Mouse (Mus musculus): ENCODE results near the gene Tcp10a. TPM values are rescaled to one million over a fixed set of nuclear protein-coding genes. Genes with fewer than 3 reads are reported as not detected.
"Not testable (repeated sequence)": the region's sequence is repeated elsewhere in the genome, so short reads cannot be mapped to it uniquely, and the experiment has no call there.

Gene Tcp10a
- total RNA-seq, 2 experiments from 2014 or later: not detected

GRCm38 (mm10) chr17:7366265-7366664, 41.8 kb downstream of the Tcp10a start:
- ATAC-seq (replicated peaks; ENCODE audit: low FRiP score, poor library complexity, severe bottlenecking): not testable (repeated sequence)

- not testable (repeated sequence) for ATAC-seq (replicated peaks; ENCODE audit: low FRiP score, poor library complexity, severe bottlenecking)
These were observed 42.4 kb downstream of the Tcp10a start for GRCm38 (mm10) chr17:7366676-7367374.

GRCm38 (mm10) chr17:7369401-7369800, 45.0 kb downstream of the Tcp10a start:
- not testable (repeated sequence) for ATAC-seq (replicated peaks; ENCODE audit: low FRiP score, poor library complexity, severe bottlenecking)

- not testable (repeated sequence) for ATAC-seq (replicated peaks; ENCODE audit: low FRiP score, poor library complexity, severe bottlenecking)
These were observed 47.4 kb downstream of the Tcp10a start, which contains the start of gene Gm49630 for GRCm38 (mm10) chr17:7371879-7372278. Gene Gm49630, minus strand, starts transcription at chr17:7371979.

- ATAC-seq (replicated peaks; ENCODE audit: low FRiP score, poor library complexity, severe bottlenecking): peak; percentile 60; the same call in 1 of the 2 replicates
These were observed 52.7 kb downstream of the Tcp10a start for GRCm38 (mm10) chr17:7376951-7377700.

- ATAC-seq (replicated peaks; ENCODE audit: low FRiP score, poor library complexity, severe bottlenecking): not testable (repeated sequence)
These were observed 53.5 kb downstream of the Tcp10a start for GRCm38 (mm10) chr17:7377907-7378306.

GRCm38 (mm10) chr17:7382711-7383110, 58.3 kb downstream of the Tcp10a start:
- ATAC-seq (replicated peaks; ENCODE audit: low FRiP score, poor library complexity, severe bottlenecking): not testable (repeated sequence)

GRCm38 (mm10) chr17:7383167-7384143, 59.0 kb downstream of the Tcp10a start:
- not testable (repeated sequence) for ATAC-seq (replicated peaks; ENCODE audit: low FRiP score, poor library complexity, severe bottlenecking)

GRCm38 (mm10) chr17:7385364-7385763, 60.9 kb downstream of the Tcp10a start, which contains the start of gene Unc93a2:
Gene Unc93a2, minus strand, starts transcription at chr17:7385464.
- ATAC-seq (replicated peaks; ENCODE audit: low FRiP score, poor library complexity, severe bottlenecking): not testable (repeated sequence)

- ATAC-seq (replicated peaks; ENCODE audit: low FRiP score, poor library complexity, severe bottlenecking): not testable (repeated sequence)
These were observed 61.6 kb downstream of the Tcp10a start for GRCm38 (mm10) chr17:7386016-7386415.

GRCm38 (mm10) chr17:7388341-7388957, 64.0 kb downstream of the Tcp10a start:
- ATAC-seq (replicated peaks; ENCODE audit: low FRiP score, poor library complexity, severe bottlenecking): not testable (repeated sequence)

- ATAC-seq (replicated peaks; ENCODE audit: low FRiP score, poor library complexity, severe bottlenecking): not testable (repeated sequence)
These were observed 64.5 kb downstream of the Tcp10a start for GRCm38 (mm10) chr17:7388958-7389356.

- not testable (repeated sequence) for ATAC-seq (replicated peaks; ENCODE audit: low FRiP score, poor library complexity, severe bottlenecking)
These were observed 65.5 kb downstream of the Tcp10a start for GRCm38 (mm10) chr17:7389898-7390297.

GRCm38 (mm10) chr17:7395116-7395515, 70.7 kb downstream of the Tcp10a start:
- ATAC-seq (replicated peaks; ENCODE audit: low FRiP score, poor library complexity, severe bottlenecking): not testable (repeated sequence)

Other genes with a start within 250 kb of the Tcp10a start
- 5.4 and 10.2 TPM in 2 replicates for gene Rps6ka2, start 154.5 kb upstream of the Tcp10a start, total RNA-seq (2015; ENCODE audit: low replicate concordance)
- gene Rps6ka2, start 154.5 kb upstream of the Tcp10a start, total RNA-seq (2017; ENCODE audit: low replicate concordance): 2.8 and 4.6 TPM in 2 replicates
- gene Ttll2, start 28.1 kb downstream of the Tcp10a start, total RNA-seq (2015; ENCODE audit: low replicate concordance): not detected in 2 replicates
- gene Ttll2, start 28.1 kb downstream of the Tcp10a start, total RNA-seq (2017; ENCODE audit: low replicate concordance): not detected in 2 replicates
- gene Gm49630, start 47.3 kb downstream of the Tcp10a start, total RNA-seq (2015; ENCODE audit: low replicate concordance): not detected in 2 replicates
- not detected in 2 replicates for gene Gm49630, start 47.3 kb downstream of the Tcp10a start, total RNA-seq (2017; ENCODE audit: low replicate concordance)
- gene Unc93a2, start 60.8 kb downstream of the Tcp10a start, total RNA-seq (2015; ENCODE audit: low replicate concordance): not detected in 2 replicates
- not detected in 2 replicates for gene Unc93a2, start 60.8 kb downstream of the Tcp10a start, total RNA-seq (2017; ENCODE audit: low replicate concordance)

Measured in erythroblast, adult 5-6 weeks (primary cell).